Mouse (Mus musculus) stomach, postnatal 0 days (tissue): Measurements from ENCODE around the gene Rp9. TPM values are rescaled to one million over a fixed set of nuclear protein-coding genes. Genes with fewer than 3 reads are reported as not detected.

ENCODE experiments used
- ATAC-seq: fragments of 200-750 bp; cut with Nextera tagmentation; 2 replicates; pipeline ENCODE4 v1.8.0; 2017; ENCODE audit not compliant: low FRiP score, low TSS enrichment
- DNase-seq: peaks from one replicate; pipeline ENCODE4 v3.0.0-alpha.2; 2016; ENCODE audit warnings: low spot score
- H3K27ac ChIP-seq: fragments of 300-500 bp; sonication (generic); replicated peaks from 2 replicates; pipeline ENCODE4 v1.5.1; 2014; ENCODE audit warnings: mild to moderate bottlenecking, control low read depth
- H3K27me3 ChIP-seq: fragments of 300-500 bp; sonication (generic); 2 replicates; pipeline ENCODE4 v1.6.1; 2014; ENCODE audit warnings: low read length; ENCODE audit not compliant: control insufficient read depth, insufficient read depth
- H3K36me3 ChIP-seq: fragments of 300-500 bp; sonication (generic); 2 replicates; pipeline ENCODE4 v1.6.1; 2014; ENCODE audit warnings: low read length, mixed read lengths; ENCODE audit not compliant: control insufficient read depth, insufficient read depth
- H3K4me1 ChIP-seq: fragments of 300-500 bp; sonication (generic); replicated peaks from 2 replicates; pipeline ENCODE4 v1.6.1; 2014; ENCODE audit warnings: antibody characterized with exemption; ENCODE audit not compliant: control insufficient read depth, insufficient read depth
- H3K4me2 ChIP-seq: fragments of 300-500 bp; sonication (generic); replicated peaks from 2 replicates; pipeline ENCODE4 v1.6.1; 2014; ENCODE audit warnings: low read depth, mild to moderate bottlenecking, control low read depth, moderate library complexity
- H3K4me3 ChIP-seq: fragments of 300-500 bp; sonication (generic); 2 replicates; pipeline ENCODE4 v1.5.1; 2014; ENCODE audit warnings: low read depth, low read length, control low read depth
- H3K9ac ChIP-seq: fragments of 300-500 bp; sonication (generic); 2 replicates; pipeline ENCODE4 v1.6.1; 2014; ENCODE audit warnings: mild to moderate bottlenecking, low read length, control low read depth, mixed read lengths
- H3K9me3 ChIP-seq: fragments of 300-500 bp; sonication (generic); 2 replicates; pipeline ENCODE4 v1.6.1; 2016; ENCODE audit warnings: low read length; ENCODE audit not compliant: control insufficient read depth
- CTCF ChIP-seq: IDR thresholded peaks from 2 replicates; pipeline ENCODE4 v1.5.1; 2016; ENCODE audit warnings: antibody characterized with exemption, low read depth, mild to moderate bottlenecking, moderate library complexity
- EP300 ChIP-seq: optimal IDR thresholded peaks from 2 replicates; pipeline ENCODE3; 2016; ENCODE audit warnings: antibody characterized with exemption
- WGBS: fragments of 180-500 bp; shearing (Covaris S2); extraction: QIAGEN DNeasy Blood & Tissue Kit; methylation state at CpG from one replicate; pipeline ENCODE4 v1.1.7; 2014; 5-methylcytosine and 5-hydroxymethylcytosine counted together
- polyA plus RNA-seq: library from polyadenylated mRNA; unstranded; fragments of >200 nt; fragmentation: Nextera tagmentation; extraction: Ambion mirVana; gene quantifications from 2 replicates; pipeline ENCODE4 v1.2.1, GENCODE M21; 2015

The Rp9 gene
- polyA plus RNA-seq, 1 experiment from 2014 or later: 65.0 TPM

DNA sequence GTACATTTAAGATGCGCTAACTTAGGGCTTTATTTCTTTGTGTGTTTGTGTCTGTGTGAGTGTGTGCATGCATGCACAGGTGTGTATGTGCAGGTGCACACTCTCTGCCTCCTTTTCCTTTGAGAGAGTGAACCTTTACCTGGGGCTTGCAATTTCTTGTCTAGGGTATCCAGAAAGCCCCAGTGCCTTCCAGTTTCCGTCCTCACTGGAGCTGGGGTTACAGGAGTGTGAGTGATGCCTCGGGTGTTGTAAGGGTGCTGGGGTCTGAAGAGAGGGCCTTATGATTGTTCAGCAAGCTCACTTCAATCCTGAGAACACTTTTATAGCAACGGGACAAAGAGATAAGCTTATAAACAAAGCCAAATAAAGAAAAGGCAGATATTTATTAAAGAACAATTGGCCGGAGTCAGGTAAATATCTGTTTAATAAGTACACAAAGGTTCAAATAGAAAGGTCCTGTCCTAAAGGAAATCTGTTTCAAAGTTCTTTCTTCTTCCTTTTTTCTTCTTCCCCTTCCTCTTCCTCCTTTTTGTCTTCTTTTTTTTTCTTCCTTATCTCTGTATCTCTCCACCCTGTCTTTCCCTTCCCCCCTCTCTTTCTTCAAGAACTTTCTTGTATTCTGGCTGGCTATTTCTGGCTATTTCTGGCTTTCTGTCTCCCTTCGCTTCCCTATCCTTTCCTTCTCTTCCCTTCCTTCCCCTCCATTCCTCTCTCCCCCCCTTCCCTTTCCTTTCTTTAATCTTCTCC, 27.7 kb upstream of the Rp9 start:
- 62% methylated on average over 6 of the region's 6 CpGs for WGBS
- H3K36me3 ChIP-seq: no peaks in the 10 kb centered on the region
- no peak for DNase-seq

DNA sequence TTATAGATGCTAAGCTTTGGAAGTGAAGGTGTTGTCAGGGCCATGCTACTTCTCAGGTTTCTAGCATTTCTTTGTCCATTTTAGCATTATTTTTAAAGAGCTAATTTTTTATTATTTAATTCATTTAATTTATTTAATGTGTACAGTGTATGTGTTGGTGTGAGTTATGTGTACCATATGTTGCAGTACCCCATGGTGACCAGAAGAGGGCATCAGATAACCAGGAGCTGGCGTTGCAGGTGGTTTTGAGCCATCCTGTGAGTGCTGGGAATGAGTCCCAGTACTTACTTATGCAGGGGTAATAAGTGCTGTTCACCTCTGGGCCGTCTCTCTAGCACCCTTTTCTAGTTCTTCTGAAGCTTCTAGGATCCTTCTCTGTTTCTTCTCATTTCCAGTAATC, 25.6 kb upstream of the Rp9 start:
- Histone ChIP-seq H3K27me3 (no peaks in the 10 kb centered on the region), H3K9me3 (no peaks in the 10 kb centered on the region), H3K27ac (no peak overlapping the region), H3K36me3 (no peaks in the 10 kb centered on the region), H3K4me2 (no peak overlapping the region), H3K4me3 (no peak overlapping the region), H3K4me1 (no peaks in the 10 kb centered on the region), H3K9ac (no peak overlapping the region)
- 90% methylated on average over 2 of the region's 2 CpGs for WGBS
- DNase-seq (no peak), ATAC-seq (no peak)
- no peak for TF ChIP-seq EP300
- peak; percentile 34; the same call in 1 of the 2 replicates for TF ChIP-seq CTCF

More for the DNA sequence above, 27.7 kb upstream of the Rp9 start:
- H3K4me2 ChIP-seq: no peak overlapping the region
- no peak overlapping the region for H3K27ac ChIP-seq
- H3K4me3 ChIP-seq: no peak overlapping the region
- ATAC-seq: no peak
- H3K27me3 ChIP-seq: no peaks in the 10 kb centered on the region
- H3K9me3 ChIP-seq: no peaks in the 10 kb centered on the region
- H3K9ac ChIP-seq: no peak overlapping the region
- TF ChIP-seq EP300: no peak
- TF ChIP-seq CTCF: no peak
- H3K4me1 ChIP-seq: no peaks in the 10 kb centered on the region

DNA sequence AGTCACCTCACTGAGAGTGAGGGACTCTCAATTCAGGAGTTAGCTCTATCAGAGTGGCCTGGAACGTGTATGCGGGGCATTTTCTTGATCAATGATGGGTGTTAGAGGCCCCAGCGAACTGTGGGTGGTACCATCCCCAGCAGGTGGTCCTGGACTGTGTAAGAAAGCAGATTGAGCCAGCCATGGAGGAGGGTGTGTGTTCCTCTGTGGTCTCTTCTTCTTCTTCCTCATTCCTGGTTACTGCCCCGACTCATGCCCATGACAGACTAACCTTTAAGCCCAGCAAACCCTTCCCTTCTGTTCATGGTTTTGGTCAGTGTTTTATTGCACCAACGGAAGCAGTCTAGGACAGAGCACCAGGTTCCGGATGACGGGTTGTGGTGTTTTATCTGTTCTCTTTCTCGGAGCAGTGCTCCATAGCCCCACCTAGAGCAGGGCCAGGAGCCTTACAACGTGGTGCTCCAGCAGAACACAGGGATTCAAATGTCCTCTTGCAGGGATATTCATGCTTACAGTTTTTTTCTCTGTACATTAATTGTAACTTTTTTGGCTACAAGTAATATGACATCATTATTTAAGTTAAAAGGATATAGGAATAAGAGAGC, 24.8 kb upstream of the Rp9 start:
- 87% methylated on average over 9 of the region's 9 CpGs for WGBS
- no peak overlapping the region for H3K27ac ChIP-seq
- no peaks in the 10 kb centered on the region for H3K4me1 ChIP-seq
- ATAC-seq (no peak), DNase-seq (no peak)
- no peaks in the 10 kb centered on the region for H3K9me3 ChIP-seq
- no peak overlapping the region for H3K9ac ChIP-seq
- H3K27me3 ChIP-seq: no peaks in the 10 kb centered on the region
- no peak overlapping the region for H3K4me3 ChIP-seq
- H3K36me3 ChIP-seq: no peaks in the 10 kb centered on the region
- TF ChIP-seq CTCF: peak; percentile 12; the same call in 1 of the 2 replicates
- TF ChIP-seq EP300: no peak
- H3K4me2 ChIP-seq: no peak overlapping the region

DNA sequence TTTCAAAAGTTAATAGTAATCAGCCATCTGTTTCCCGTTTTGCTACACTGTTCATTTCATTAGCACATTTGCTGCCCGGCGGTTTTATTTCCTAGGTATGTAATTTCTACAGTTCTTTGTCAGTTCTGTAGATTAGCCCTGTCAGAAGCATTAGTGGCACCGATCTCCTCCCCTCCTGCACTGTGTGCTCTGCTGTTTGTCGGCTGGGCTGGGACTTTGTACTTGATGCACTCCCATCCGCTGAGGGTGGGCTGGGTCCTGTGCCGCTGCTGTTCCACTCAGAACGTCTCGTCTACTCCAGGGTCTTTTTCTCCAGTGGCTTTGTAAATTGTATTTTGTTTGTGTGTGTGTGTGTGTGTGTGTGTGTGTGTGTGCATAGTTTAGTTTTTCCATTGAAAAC, 19.4 kb upstream of the Rp9 start:
- whole genome bisulfite sequencing: 50% methylated on average over 9 of the region's 9 CpGs
- Histone ChIP-seq H3K27ac (no peak overlapping the region), H3K4me2 (no peak overlapping the region), H3K36me3 (no peaks in the 10 kb centered on the region), H3K9ac (no peak overlapping the region), H3K4me1 (no peaks in the 10 kb centered on the region), H3K9me3 (no peaks in the 10 kb centered on the region), H3K4me3 (no peak overlapping the region), H3K27me3 (no peaks in the 10 kb centered on the region)
- no peak for TF ChIP-seq CTCF
- no peak for TF ChIP-seq EP300
- ATAC-seq (no peak), DNase-seq (peak; percentile 26)

DNA sequence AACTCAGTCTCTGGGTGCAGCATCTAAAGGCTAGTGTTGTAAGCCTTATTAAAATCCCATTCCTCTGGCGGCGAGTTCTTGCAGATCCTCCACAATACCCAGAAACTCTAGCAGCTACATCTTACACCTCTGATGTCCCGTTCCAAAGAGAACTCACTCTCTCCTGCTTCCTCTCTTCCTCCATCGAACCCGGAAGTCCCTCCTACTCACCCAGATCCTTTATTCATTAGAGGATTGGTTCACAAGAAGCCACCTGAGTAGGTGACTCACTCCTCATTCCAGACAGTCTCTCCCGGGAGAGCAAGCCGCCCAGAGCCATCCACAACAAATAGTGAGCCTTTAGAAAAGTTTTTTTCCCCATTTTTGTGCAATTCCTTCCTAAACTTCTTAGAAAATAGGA, 16.7 kb upstream of the Rp9 start:
- H3K4me2 ChIP-seq: no peak overlapping the region
- no peak overlapping the region for H3K9ac ChIP-seq
- WGBS: 80% methylated on average over 7 of the region's 7 CpGs
- no peaks in the 10 kb centered on the region for H3K4me1 ChIP-seq
- TF ChIP-seq EP300 (no peak), CTCF (no peak)
- no peak for ATAC-seq
- no peak overlapping the region for H3K4me3 ChIP-seq
- H3K27ac ChIP-seq: no peak overlapping the region
- H3K9me3 ChIP-seq: no peaks in the 10 kb centered on the region
- no peak for DNase-seq
- no peaks in the 10 kb centered on the region for H3K27me3 ChIP-seq
- no peaks in the 10 kb centered on the region for H3K36me3 ChIP-seq
